Mouse (Mus musculus): ENCODE measurements at regions not wholly inside any gene's neighbourhood (a gene's known extent, or its start where the extent isn't known, plus 50 kb on each side); places are given as distances from the start of the nearest gene placed in this dataset.

DNA sequence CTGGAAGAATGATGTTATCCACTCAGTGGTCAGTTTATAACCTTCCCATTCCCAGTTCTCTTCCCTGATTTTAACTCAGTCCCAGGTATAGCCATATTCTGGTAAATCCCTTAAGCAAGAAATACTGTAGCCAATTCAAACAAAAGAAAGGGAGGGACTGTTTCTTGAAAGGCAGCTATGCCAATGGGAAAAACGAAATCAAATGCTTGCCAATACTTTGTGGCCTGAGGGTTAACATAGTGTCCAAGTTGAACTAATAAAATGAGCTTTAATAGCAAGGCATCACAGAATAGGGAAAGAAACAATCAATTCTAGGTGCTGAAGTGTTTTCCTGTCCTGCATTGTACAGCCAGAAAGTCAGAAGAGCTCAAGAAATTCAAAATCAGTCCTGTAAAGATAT is 2548.3 kb upstream of the Gm7489 start:
- TF ChIP-seq POLR2A (IDR thresholded peaks at IDR 0.05; ENCODE audit: extremely low read depth, insufficient read depth, low read length) (no peak), CTCF (IDR thresholded peaks at IDR 0.05; ENCODE audit: low read depth, low read length) (no peak)
